Mouse (Mus musculus) left cerebral cortex, adult 18-20 months (tissue): ENCODE measurements at regions not wholly inside any gene's neighbourhood (a gene's known extent, or its start where the extent isn't known, plus 50 kb on each side); places are given as distances from the start of the nearest gene placed in this dataset.

Experiments used
- DNase-seq, 2 experiments: peaks; one replicate each; pipeline ENCODE4 v3.0.0; 2021 to 2022; ENCODE audit warnings: low spot score in 2 of 2, mixed read lengths in 1 of 2

GRCm38 (mm10) chr3:155462095-155462494, 368.9 kb downstream of the Lrriq3 start:
- no peak for DNase-seq

- no peak for DNase-seq
Measured at GRCm38 (mm10) chr3:155470742-155471141, 377.5 kb downstream of the Lrriq3 start.

GRCm38 (mm10) chr3:155485487-155485886, 392.3 kb downstream of the Lrriq3 start:
- DNase-seq = no peak

- DNase-seq = no peak
Measured at GRCm38 (mm10) chr3:155487877-155488537, 394.8 kb downstream of the Lrriq3 start.

- no peak for DNase-seq
Measured at GRCm38 (mm10) chr3:155490670-155491069, 397.4 kb downstream of the Lrriq3 start.

- no peak for DNase-seq
Measured at GRCm38 (mm10) chr3:155510161-155510857, 417.1 kb downstream of the Lrriq3 start.

- no peak for DNase-seq
Measured at GRCm38 (mm10) chr3:155513885-155514284, 420.7 kb downstream of the Lrriq3 start.

- DNase-seq = no peak
Measured at GRCm38 (mm10) chr3:155529312-155529711, 436.1 kb downstream of the Lrriq3 start.

- no peak for DNase-seq
Measured at GRCm38 (mm10) chr3:155530811-155531210, 437.6 kb downstream of the Lrriq3 start.

GRCm38 (mm10) chr3:155532075-155532474, 438.8 kb downstream of the Lrriq3 start:
- DNase-seq = no peak

- DNase-seq = no peak
Measured at GRCm38 (mm10) chr3:155548204-155548603, 455.0 kb downstream of the Lrriq3 start.

- no peak for DNase-seq
Measured at GRCm38 (mm10) chr3:155577111-155577510, 483.9 kb downstream of the Lrriq3 start.

GRCm38 (mm10) chr3:155604001-155604400, 510.8 kb downstream of the Lrriq3 start:
- no peak for DNase-seq
